Mouse (Mus musculus) lung, postnatal 0 days (tissue): ENCODE data around the gene Adgrg6. TPM values are rescaled to one million over a fixed set of nuclear protein-coding genes. Genes with fewer than 3 reads are reported as not detected.

Experiments
- ATAC-seq: fragments of 200-750 bp; cut with Nextera tagmentation; 2 replicates; pipeline ENCODE4 v1.8.0; 2017; ENCODE audit warnings: moderate library complexity
- DNase-seq: peaks from one replicate; pipeline ENCODE4 v3.0.0-alpha.2; 2016; ENCODE audit warnings: low spot score
- H3K27ac ChIP-seq: fragments of 300-500 bp; sonication (generic); 2 replicates; pipeline ENCODE4 v1.5.1; 2014; ENCODE audit warnings: antibody characterized with exemption, mild to moderate bottlenecking, low read length, mixed read lengths
- H3K27me3 ChIP-seq: fragments of 300-500 bp; sonication (generic); replicated peaks from 2 replicates; pipeline ENCODE4 v1.6.1; 2014; ENCODE audit warnings: low read length, mixed read lengths; ENCODE audit not compliant: insufficient read depth
- H3K36me3 ChIP-seq: fragments of 300-500 bp; sonication (generic); 2 replicates; pipeline ENCODE4 v1.6.1; 2014; ENCODE audit warnings: low read length, mixed read lengths; ENCODE audit not compliant: insufficient read depth
- H3K4me1 ChIP-seq: fragments of 300-500 bp; sonication (generic); 2 replicates; pipeline ENCODE4 v1.6.1; 2014; ENCODE audit warnings: antibody characterized with exemption, low read depth, low read length, mixed read lengths; ENCODE audit not compliant: insufficient read depth
- H3K4me2 ChIP-seq: fragments of 300-500 bp; sonication (generic); replicated peaks from 2 replicates; pipeline ENCODE4 v1.6.1; 2014; ENCODE audit warnings: low read depth, mild to moderate bottlenecking, low read length, moderate library complexity, mixed read lengths
- H3K4me3 ChIP-seq: fragments of 300-500 bp; sonication (generic); 2 replicates; pipeline ENCODE4 v1.5.1; 2014; ENCODE audit warnings: low read depth, low read length
- H3K9ac ChIP-seq: fragments of 300-500 bp; sonication (generic); replicated peaks from 2 replicates; pipeline ENCODE4 v1.6.1; 2014; ENCODE audit warnings: low read depth, mild to moderate bottlenecking
- H3K9me3 ChIP-seq: fragments of 300-500 bp; sonication (generic); 2 replicates; pipeline ENCODE4 v1.6.1; 2016; ENCODE audit warnings: low read length, mixed read lengths
- CTCF ChIP-seq: IDR thresholded peaks from 2 replicates; pipeline ENCODE4 v1.5.1; 2016; ENCODE audit warnings: antibody characterized with exemption, mild to moderate bottlenecking
- EP300 ChIP-seq: IDR thresholded peaks from 2 replicates; pipeline ENCODE4 v1.6.1; 2016; ENCODE audit warnings: antibody characterized with exemption, mild to moderate bottlenecking, control low read depth
- WGBS: fragments of 180-500 bp; shearing (Covaris S2); extraction: QIAGEN DNeasy Blood & Tissue Kit; methylation state at CpG from one replicate; pipeline ENCODE4 v1.1.7; 2014; 5-methylcytosine and 5-hydroxymethylcytosine counted together
- polyA plus RNA-seq: library from polyadenylated mRNA; unstranded; fragments of >200 nt; fragmentation: Nextera tagmentation; extraction: Ambion mirVana; gene quantifications from 2 replicates; pipeline ENCODE4 v1.2.1, GENCODE M21; 2015

Gene Adgrg6
- polyA plus RNA-seq, 1 experiment from 2014 or later: 22.1 TPM

DNA sequence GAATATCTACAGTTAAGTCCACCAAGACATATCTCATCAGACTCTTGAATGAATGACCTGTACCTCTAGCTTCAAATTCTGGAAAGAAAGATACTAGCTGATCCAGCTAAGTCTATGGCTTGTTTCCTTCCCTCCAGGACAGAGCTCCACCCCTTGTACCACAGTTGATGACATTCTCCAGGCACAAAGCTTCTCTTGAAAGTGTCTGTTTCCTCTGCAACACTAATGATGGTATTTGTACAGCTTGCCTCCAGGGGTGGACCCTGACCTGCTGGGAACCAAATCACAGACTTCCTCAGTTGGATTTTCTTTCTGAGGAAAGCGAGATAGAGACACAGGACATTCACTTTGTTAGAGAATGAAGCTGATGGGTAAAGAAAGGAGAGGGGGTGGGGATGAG is 69.1 kb downstream of the Adgrg6 start:
- H3K4me2 ChIP-seq: no peak overlapping the region
- ATAC-seq: no peak
- DNase-seq: no peak
- H3K4me3 ChIP-seq: no peak overlapping the region
- H3K4me1 ChIP-seq: 0 out of 2 replicates have a peak, but pooled peaks cover 3% of the 10 kb centered on the region
- H3K9me3 ChIP-seq: no peaks in the 10 kb centered on the region
- TF ChIP-seq CTCF: no peak
- no peak for TF ChIP-seq EP300
- H3K27me3 ChIP-seq: no peaks in the 10 kb centered on the region
- H3K9ac ChIP-seq: no peak overlapping the region
- WGBS: 76% methylated on average over 1 of the region's 1 CpGs
- H3K36me3 ChIP-seq: no peaks in the 10 kb centered on the region
- no peak overlapping the region for H3K27ac ChIP-seq

DNA sequence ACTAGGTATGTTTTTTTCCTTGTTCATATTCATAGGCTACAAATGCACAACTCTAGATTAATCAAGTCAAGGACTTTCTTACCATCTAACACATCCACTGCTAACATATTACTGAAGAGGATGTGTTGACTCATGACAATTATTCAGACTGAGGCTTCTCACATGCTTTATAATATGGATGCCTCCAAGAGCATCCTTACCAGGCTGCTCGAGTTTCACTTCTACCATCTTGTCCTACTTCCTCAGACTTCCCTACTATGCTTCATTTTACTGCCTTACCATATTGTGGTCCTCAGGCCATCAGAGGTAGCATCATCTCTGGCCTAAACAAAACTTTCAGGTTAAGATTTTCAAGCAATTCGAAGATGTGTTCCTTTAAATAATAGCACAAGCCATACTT is 69.8 kb downstream of the Adgrg6 start:
- Histone ChIP-seq H3K9me3 (no peaks in the 10 kb centered on the region), H3K36me3 (no peaks in the 10 kb centered on the region), H3K27ac (peak overlapping the region; percentile 38; the same call in 1 of the 2 replicates), H3K4me3 (no peak overlapping the region), H3K27me3 (no peaks in the 10 kb centered on the region), H3K4me1 (0 out of 2 replicates have a peak, but pooled peaks cover 3% of the 10 kb centered on the region), H3K4me2 (no peak overlapping the region), H3K9ac (no peak overlapping the region)
- DNase-seq: no peak
- TF ChIP-seq EP300: no peak
- no peak for TF ChIP-seq CTCF
- no peak for ATAC-seq
- 75% methylated on average over 2 of the region's 2 CpGs for WGBS

DNA sequence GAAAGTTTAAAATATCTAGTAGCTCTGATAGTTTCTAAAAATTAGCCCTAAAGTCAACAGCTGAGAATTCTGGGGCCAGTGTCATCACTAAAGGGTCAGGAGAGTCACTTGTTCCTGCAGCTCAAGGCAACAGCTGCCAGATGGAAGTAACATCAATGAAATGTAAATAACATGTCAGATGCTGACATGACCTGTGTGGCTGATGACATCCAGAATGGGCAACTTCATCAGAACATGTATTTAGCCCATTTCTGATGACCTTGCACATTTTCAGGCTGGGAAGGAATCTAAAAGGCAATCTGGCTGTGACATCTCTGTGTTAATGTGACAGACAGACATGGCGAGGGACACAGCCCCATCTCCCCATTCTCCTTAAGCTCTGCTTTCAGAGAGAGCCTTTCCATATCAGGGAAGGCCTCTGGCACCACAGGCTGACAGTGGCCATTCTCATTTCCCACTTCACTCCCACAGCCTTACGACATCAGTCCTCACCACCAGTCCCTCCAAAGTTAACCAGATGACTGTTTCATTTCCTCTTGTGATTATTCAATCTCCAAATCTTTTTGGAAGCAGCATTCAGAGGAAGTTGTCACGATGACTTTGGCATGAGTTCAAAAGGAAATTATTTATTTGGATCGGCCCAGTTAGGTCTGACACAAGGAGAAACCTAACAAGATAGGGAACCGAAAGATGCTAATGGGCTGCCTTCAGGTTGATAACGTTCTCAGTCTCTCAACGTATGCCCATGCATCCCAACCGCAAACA is 70.7 kb downstream of the Adgrg6 start:
- no peak overlapping the region for H3K9ac ChIP-seq
- no peaks in the 10 kb centered on the region for H3K9me3 ChIP-seq
- peak; percentile 83 for ATAC-seq
- peak; percentile 74 for DNase-seq
- H3K4me2 ChIP-seq: no peak overlapping the region
- WGBS: 43% methylated on average over 8 of the region's 8 CpGs
- no peak overlapping the region for H3K4me3 ChIP-seq
- peak overlapping the region; percentile 38; the same call in 1 of the 2 replicates for H3K27ac ChIP-seq
- TF ChIP-seq EP300 (peak; percentile 52), CTCF (no peak)
- H3K27me3 ChIP-seq: no peaks in the 10 kb centered on the region
- no peaks in the 10 kb centered on the region for H3K36me3 ChIP-seq
- H3K4me1 ChIP-seq: 0 out of 2 replicates have a peak, but pooled peaks cover 3% of the 10 kb centered on the region

DNA sequence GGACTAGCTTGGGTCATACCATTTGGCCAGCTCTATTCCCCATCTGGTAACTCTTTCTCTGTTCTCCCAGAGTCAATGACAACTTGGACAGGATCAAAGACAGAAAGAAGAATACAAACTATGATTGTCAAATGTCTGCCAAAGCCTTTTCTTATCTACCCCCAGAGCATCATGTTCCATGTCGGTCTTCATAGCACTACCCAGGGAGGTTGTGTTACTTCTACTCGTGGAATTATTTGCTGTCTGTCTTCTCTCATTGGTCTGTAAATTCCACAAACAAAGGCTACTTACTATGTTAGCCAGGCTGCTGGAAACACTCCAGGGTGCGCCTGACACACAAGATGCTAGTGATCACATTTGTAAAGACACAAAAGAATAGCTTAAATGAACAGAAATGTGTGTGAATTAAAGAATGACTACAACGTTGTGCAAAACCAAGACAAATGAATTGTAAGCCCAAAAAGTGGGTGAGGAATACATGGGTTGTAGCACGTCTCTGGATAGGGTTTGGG is 74.4 kb downstream of the Adgrg6 start:
- 46% methylated on average over 5 of the region's 5 CpGs for WGBS
- TF ChIP-seq CTCF (no peak), EP300 (no peak)
- H3K9me3 ChIP-seq: no peaks in the 10 kb centered on the region
- no peak overlapping the region for H3K4me3 ChIP-seq
- DNase-seq (peak; percentile 15), ATAC-seq (no peak)
- H3K36me3 ChIP-seq: no peaks in the 10 kb centered on the region
- H3K4me1 ChIP-seq: 0 out of 2 replicates have a peak, but pooled peaks cover 3% of the 10 kb centered on the region
- H3K9ac ChIP-seq: no peak overlapping the region
- H3K27ac ChIP-seq: no peak overlapping the region
- no peaks in the 10 kb centered on the region for H3K27me3 ChIP-seq
- H3K4me2 ChIP-seq: no peak overlapping the region

DNA sequence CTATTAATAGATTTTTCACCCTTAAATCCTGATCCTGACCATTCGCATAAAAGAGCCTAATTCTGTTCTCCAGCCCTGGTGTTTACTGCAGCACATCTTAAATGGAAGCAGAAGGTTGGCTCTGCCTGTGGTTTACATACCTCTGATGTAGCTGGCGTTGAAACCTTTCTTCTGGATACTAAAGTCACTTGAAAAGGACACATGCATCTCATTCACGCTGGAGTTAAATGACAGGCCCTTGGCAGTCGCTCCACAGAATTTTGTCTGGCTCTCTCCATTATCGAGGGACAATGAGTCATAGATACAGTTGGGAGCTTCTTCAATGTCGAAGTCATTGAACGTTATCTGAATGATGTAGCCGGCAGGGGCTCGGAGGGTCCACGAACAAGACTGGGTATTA is 76.8 kb downstream of the Adgrg6 start:
- TF ChIP-seq EP300 (no peak), CTCF (no peak)
- H3K27ac ChIP-seq: no peak overlapping the region
- H3K36me3 ChIP-seq: no peaks in the 10 kb centered on the region
- H3K9ac ChIP-seq: no peak overlapping the region
- no peaks in the 10 kb centered on the region for H3K9me3 ChIP-seq
- H3K27me3 ChIP-seq: no peaks in the 10 kb centered on the region
- DNase-seq (peak; percentile 50), ATAC-seq (peak; percentile 57; the same call in 1 of the 2 replicates)
- no peaks in the 10 kb centered on the region for H3K4me1 ChIP-seq
- 63% methylated on average over 10 of the region's 10 CpGs for WGBS
- H3K4me2 ChIP-seq: no peak overlapping the region
- no peak overlapping the region for H3K4me3 ChIP-seq

DNA sequence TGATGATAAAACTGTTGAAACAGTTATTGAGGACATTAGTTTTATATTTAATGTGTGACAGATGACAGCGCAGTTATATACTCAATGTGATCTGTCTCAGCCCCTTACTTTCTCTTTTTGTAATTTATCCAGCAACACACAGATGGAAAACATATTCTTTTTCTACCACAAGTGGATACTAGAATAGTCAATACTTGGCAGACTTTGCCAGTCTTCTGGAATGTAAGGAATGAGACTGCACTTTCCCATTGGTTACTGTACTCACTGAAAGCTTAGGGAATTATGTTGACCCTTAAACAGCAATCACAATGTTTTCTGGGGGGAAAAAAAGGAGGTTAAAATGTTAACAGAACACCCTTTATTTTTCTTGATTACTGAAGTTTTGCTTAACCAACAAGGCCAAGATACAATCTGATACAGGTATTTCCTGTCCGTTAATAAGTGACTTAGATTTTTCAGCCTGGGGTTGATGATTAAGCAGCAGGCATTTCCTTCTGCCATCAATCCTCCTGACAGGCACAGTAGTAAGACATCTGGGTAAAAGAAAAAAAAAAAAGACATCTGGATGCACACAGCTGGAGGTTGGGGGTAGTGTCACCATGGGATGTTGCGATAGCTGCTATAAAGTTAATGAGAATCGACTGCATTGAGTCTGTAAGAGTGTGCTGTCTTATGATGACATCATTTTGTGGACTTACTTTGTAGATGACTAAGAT is 81.5 kb downstream of the Adgrg6 start:
- H3K9ac ChIP-seq: no peak overlapping the region
- H3K4me3 ChIP-seq: no peak overlapping the region
- no peaks in the 10 kb centered on the region for H3K9me3 ChIP-seq
- H3K36me3 ChIP-seq: no peaks in the 10 kb centered on the region
- 37% methylated on average over 4 of the region's 4 CpGs for WGBS
- no peak overlapping the region for H3K27ac ChIP-seq
- no peak for TF ChIP-seq CTCF
- TF ChIP-seq EP300: no peak
- no peaks in the 10 kb centered on the region for H3K27me3 ChIP-seq
- H3K4me2 ChIP-seq: no peak overlapping the region
- ATAC-seq (0 out of 2 replicates have a peak, but pooled peaks have one; percentile 19), DNase-seq (peak; percentile 19)
- no peaks in the 10 kb centered on the region for H3K4me1 ChIP-seq
